Mouse (Mus musculus) heart, embryonic 16.5 days (tissue): ENCODE data around the gene Nckap5. TPM values are rescaled to one million over a fixed set of nuclear protein-coding genes. Genes with fewer than 3 reads are reported as not detected.
"Not testable (repeated sequence)": the region's sequence is repeated elsewhere in the genome, so short reads cannot be mapped to it uniquely, and the experiment has no call there.

Experiments
- ATAC-seq: fragments of 200-750 bp; cut with Nextera tagmentation; replicated peaks from 2 replicates; pipeline ENCODE4 v1.8.0; 2017; ENCODE audit warnings: moderate number of reproducible peaks; ENCODE audit not compliant: insufficient read depth, low FRiP score; ENCODE audit errors: extremely low read depth
- H3K27ac ChIP-seq: fragments of 300-500 bp; sonication (generic); 2 replicates; pipeline ENCODE4 v1.5.1; 2014; ENCODE audit warnings: mild to moderate bottlenecking, low read length, control low read depth, moderate library complexity
- H3K27me3 ChIP-seq: fragments of 300-500 bp; sonication (generic); 2 replicates; pipeline ENCODE4 v1.6.1; 2014; ENCODE audit warnings: low read length, mixed read lengths; ENCODE audit not compliant: control insufficient read depth, insufficient read depth
- H3K36me3 ChIP-seq: fragments of 300-500 bp; sonication (generic); 2 replicates; pipeline ENCODE4 v1.6.1; 2014; ENCODE audit not compliant: control insufficient read depth, insufficient read depth
- H3K4me1 ChIP-seq: fragments of 300-500 bp; sonication (generic); 2 replicates; pipeline ENCODE4 v1.6.1; 2014; ENCODE audit warnings: low read length, mixed read lengths; ENCODE audit not compliant: control insufficient read depth, insufficient read depth
- H3K4me2 ChIP-seq: fragments of 300-500 bp; sonication (generic); 2 replicates; pipeline ENCODE4 v1.6.1; 2014; ENCODE audit warnings: low read depth, mild to moderate bottlenecking, control low read depth, low read length
- H3K4me3 ChIP-seq: fragments of 300-500 bp; sonication (generic); 2 replicates; pipeline ENCODE4 v1.5.1; 2014; ENCODE audit warnings: mild to moderate bottlenecking, control low read depth, low read length
- H3K9ac ChIP-seq: fragments of 300-500 bp; sonication (generic); 2 replicates; pipeline ENCODE4 v1.6.1; 2014; ENCODE audit warnings: low read length, control low read depth
- H3K9me3 ChIP-seq: fragments of 300-500 bp; sonication (generic); replicated peaks from 2 replicates; pipeline ENCODE4 v1.6.1; 2016; ENCODE audit warnings: low read length; ENCODE audit not compliant: control insufficient read depth
- WGBS: fragments of 180-500 bp; shearing (Covaris S2); extraction: QIAGEN DNeasy Blood & Tissue Kit; methylation state at CpG from one replicate; pipeline ENCODE4 v1.1.7; 2014; 5-methylcytosine and 5-hydroxymethylcytosine counted together
- polyA plus RNA-seq: library from polyadenylated mRNA; unstranded; fragments of >200 nt; fragmentation: Nextera tagmentation; extraction: Ambion mirVana; gene quantifications from 2 replicates; pipeline ENCODE4 v1.2.1, GENCODE M21; 2015

Gene Nckap5
- polyA plus RNA-seq, 1 experiment from 2014 or later, result 8.0 TPM

DNA sequence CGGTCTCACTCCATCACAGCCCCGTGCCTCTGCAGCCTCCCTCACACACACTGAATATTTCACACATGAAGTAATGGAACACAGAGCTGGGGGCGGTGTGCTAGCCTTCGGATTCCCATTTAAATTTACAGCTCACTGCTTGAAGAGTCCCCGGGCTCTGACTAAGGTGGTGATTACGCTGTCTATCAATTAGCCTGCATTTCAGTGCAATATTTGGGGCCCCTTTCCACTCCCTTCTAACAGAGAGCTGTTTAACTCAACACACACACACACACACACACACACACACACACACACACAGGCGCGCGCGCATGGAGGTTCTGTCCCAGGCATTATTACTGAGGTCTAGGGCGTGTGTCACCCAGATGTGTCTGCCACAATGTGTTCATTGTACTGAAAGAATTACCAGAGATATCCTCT lies 31.2 kb downstream of the Nckap5 start:
- Histone ChIP-seq H3K4me1 (peaks cover 26% of the 10 kb centered on the region), H3K27ac (peak overlapping the region; percentile 19), H3K4me2 (peak overlapping the region; percentile 51), H3K9ac (no peak overlapping the region), H3K4me3 (0 out of 2 replicates have a peak overlapping the region, but pooled peaks have one; percentile 0), H3K36me3 (no peaks in the 10 kb centered on the region), H3K9me3 (no peaks in the 10 kb centered on the region), H3K27me3 (no peaks in the 10 kb centered on the region)
- peak; percentile 59 for ATAC-seq
- WGBS, result 50% methylated on average over 11 of the region's 11 CpGs

DNA sequence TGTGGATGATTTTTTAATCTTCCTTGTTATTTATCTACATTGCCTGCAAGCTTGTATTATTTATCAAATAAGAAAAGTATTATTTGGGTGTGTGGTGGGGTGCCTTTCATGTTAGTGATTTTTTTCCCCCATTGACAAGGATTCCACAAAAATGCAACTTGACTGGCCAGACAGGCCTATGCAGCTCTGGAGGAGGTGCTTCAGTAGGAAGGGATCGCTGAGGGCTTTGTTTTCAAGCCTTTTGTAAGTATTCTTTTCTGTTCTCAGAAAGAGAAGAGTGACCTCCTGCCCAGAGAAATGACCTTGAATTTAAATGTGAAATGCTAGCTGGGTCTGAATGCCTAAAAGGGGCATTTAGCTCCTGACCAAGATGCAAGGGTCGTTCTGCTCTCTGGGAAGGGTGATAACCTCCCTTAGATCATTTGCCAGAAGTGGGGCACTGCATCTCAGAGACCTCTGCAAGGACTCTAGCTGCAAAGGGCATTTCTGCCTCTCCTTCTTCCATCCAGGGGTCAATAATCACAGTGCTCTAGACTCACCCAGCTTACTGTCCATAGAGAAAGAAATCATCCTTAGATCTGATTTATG lies 50.2 kb downstream of the Nckap5 start:
- not testable (repeated sequence) for H3K27me3 ChIP-seq, ATAC-seq, H3K4me1 ChIP-seq, H3K9me3 ChIP-seq, H3K4me3 ChIP-seq, H3K4me2 ChIP-seq, H3K9ac ChIP-seq, H3K36me3 ChIP-seq, H3K27ac ChIP-seq
- no CpG with 5 or more reads among the region's 2 CpGs for WGBS

DNA sequence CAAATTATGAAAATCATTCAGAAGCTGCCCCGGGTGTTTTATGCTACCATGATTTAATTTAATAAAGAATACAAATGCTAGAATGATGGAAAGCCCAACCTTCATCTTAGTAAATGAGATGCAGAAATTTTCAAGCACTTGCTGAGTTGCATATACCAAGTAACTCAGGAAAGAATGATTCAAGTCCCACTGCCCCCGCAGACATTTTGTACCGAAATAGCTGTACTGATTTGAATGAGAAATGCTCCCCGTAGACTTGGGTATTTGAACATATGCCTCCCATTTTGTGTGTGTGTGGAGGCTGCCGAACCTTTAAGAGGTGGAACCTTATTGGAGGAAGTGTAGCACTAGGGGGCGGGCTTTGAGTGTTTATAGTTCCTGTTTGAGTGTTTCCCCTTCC lies 56.7 kb downstream of the Nckap5 start:
- not testable (repeated sequence) for H3K9me3 ChIP-seq, H3K4me3 ChIP-seq, H3K36me3 ChIP-seq, H3K4me1 ChIP-seq, H3K27me3 ChIP-seq, H3K9ac ChIP-seq, ATAC-seq, H3K27ac ChIP-seq, H3K4me2 ChIP-seq
- WGBS, result no CpG with 5 or more reads among the region's 6 CpGs

DNA sequence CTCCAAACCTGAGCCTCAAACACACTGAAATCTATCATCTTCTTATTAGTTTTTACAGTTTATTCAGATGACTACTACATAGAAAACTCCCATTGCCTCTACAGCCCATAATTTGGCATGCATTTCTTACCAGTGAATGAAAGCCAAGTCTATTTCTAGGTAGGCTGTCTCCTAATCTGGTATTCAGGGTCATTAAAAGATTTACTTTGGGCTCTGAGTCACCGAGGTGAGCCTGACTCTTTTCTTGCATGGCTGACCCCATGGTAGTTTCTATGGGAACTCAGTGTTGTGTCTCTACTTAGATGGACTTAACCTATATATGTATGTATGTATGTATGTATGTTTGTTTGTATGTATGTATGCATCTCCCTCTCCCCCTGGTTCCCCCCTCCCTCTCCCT lies 63.6 kb downstream of the Nckap5 start:
- Histone ChIP-seq H3K9ac (no peak overlapping the region), H3K36me3 (no peaks in the 10 kb centered on the region), H3K4me3 (no peak overlapping the region), H3K4me2 (no peak overlapping the region), H3K9me3 (no peaks in the 10 kb centered on the region), H3K27ac (no peak overlapping the region), H3K27me3 (no peaks in the 10 kb centered on the region), H3K4me1 (peaks cover 3% of the 10 kb centered on the region; the same call in 1 of the 2 replicates)
- ATAC-seq, result no peak; the same call in 1 of the 2 replicates
- WGBS, result 35% methylated on average over 1 of the region's 1 CpGs

DNA sequence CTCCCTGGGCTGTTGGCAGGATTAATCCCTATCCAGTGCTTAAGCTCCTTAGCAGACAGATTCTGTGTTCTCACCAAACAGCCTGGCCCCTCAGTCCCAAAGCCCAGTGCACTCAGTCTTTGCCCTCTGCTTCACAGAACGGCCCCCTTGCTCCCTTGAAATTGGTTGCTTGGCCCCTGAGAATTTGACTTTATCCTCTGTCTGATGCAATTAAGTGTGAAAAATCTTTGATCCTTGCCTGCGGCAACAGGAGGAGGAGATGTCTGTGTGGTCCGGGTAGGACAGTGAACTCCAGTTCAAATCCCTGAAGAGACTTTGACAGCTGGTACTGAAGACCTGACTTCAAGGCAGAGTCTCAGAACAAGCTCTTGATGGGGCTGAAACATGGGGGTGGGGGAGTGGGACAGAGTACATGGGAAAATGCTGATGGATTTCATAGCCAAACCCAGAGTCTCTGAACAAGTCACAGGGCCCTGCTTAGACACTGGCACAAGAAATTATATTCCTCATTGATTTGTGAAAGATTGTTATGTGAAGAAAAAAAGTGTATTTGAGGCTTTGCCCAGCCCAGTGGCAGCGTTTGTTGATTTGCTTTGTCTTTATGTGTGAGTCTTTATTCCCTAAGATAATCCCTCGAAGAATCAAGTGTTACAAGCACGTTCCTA lies 65.0 kb downstream of the Nckap5 start:
- Histone ChIP-seq H3K27me3 (no peaks in the 10 kb centered on the region), H3K4me3 (no peak overlapping the region), H3K27ac (no peak overlapping the region), H3K9ac (no peak overlapping the region), H3K4me1 (peaks cover 3% of the 10 kb centered on the region), H3K36me3 (no peaks in the 10 kb centered on the region), H3K9me3 (no peaks in the 10 kb centered on the region), H3K4me2 (no peak overlapping the region)
- WGBS, result 66% methylated on average over 6 of the region's 6 CpGs
- no peak for ATAC-seq

DNA sequence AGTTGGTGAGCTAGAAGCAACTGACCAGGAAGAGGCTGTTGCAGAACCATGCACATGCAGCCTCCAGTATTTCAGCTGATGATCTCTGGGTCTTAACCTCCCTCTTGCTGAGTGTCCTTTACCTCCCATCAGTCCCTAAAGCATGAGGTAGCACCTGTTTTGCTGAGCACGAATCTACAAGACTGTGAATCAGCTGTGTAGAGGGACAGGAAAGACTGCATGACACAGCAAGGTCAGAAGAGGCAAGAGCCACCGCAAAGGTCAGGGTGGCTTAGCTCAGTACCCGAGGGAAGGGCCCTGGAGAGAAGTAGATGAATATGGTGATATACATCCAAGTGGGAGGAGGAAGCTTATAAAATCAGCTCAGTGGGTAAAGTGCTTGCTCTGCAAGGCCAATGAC lies 66.4 kb downstream of the Nckap5 start:
- Histone ChIP-seq H3K9ac (no peak overlapping the region), H3K27ac (no peak overlapping the region), H3K4me1 (peaks cover 3% of the 10 kb centered on the region), H3K27me3 (no peaks in the 10 kb centered on the region), H3K36me3 (no peaks in the 10 kb centered on the region), H3K4me2 (no peak overlapping the region), H3K4me3 (no peak overlapping the region), H3K9me3 (no peaks in the 10 kb centered on the region)
- no peak for ATAC-seq
- WGBS, result 65% methylated on average over 3 of the region's 3 CpGs

DNA sequence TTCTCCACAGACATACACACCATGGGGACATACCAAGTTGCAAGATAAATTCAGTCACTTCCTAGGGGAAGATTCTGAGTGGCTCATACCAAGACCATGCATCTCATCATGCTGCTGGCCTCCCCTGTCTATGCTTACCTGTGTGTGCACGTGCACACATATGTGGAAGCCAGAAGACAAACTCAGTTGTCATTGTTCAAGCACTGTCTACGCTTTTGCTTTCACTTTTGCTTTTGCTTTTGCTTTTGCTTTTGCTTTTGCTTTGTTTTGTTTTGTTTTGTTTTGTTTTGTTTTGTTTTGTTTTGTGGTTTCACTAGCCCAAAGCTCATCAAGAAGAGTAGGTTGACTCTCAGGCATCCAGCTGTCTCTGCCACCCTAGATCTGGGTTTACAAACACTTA lies 67.4 kb downstream of the Nckap5 start:
- WGBS, result 87% methylated on average over 2 of the region's 2 CpGs
- no peak overlapping the region for H3K9ac ChIP-seq
- no peaks in the 10 kb centered on the region for H3K27me3 ChIP-seq

DNA sequence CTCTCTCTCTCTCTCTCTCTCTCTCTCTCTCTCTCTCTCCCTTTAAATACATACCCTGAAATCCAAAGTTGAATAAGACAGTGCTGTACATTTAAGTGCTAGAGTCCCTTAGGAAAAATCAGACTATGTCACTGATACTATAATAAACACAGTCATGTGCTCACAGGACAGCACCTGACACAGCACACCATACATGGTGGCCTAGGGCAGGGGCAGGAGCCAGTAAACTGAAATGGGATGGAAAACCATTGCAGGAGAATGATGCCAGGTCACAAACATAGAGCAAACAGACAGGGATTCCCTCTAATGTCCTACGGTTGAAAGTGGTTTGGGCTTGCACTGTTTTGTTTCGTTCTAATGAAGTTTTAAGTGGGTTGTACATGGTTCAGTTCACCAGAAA lies 70.2 kb downstream of the Nckap5 start:
- Histone ChIP-seq H3K4me2 (no peak overlapping the region), H3K36me3 (no peaks in the 10 kb centered on the region), H3K27me3 (no peaks in the 10 kb centered on the region), H3K9ac (no peak overlapping the region), H3K4me3 (no peak overlapping the region), H3K4me1 (no peaks in the 10 kb centered on the region; the same call in 1 of the 2 replicates), H3K9me3 (no peaks in the 10 kb centered on the region), H3K27ac (no peak overlapping the region)
- no peak for ATAC-seq
- 88% methylated on average over 2 of the region's 2 CpGs for WGBS

More for the DNA sequence above, 67.4 kb downstream of the Nckap5 start:
- Histone ChIP-seq H3K27ac (no peak overlapping the region), H3K4me2 (no peak overlapping the region), H3K4me1 (peaks cover 3% of the 10 kb centered on the region), H3K36me3 (no peaks in the 10 kb centered on the region), H3K4me3 (no peak overlapping the region), H3K9me3 (no peaks in the 10 kb centered on the region)
- ATAC-seq, result no peak

DNA sequence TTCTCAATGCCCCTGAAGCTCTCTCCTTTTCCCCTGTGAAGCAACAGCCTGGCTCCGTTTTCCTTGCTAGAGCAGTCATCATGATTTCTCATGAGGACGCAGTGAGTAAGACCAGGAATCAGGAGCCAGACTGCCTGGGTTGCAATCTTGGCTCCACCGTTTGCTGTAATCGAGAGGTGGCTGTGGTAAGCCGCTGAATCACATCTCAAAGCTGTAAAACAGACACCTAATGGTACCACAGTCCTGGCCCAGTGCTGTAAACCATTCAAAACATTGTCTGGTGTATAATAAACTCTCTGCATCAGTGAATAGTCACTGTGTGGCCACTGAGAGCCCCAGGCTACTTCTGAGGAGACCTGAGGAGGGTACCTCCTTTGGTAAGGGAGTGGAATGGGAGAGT lies 74.9 kb downstream of the Nckap5 start:
- H3K4me3 ChIP-seq, result no peak overlapping the region
- H3K27ac ChIP-seq, result no peak overlapping the region
- H3K9ac ChIP-seq, result no peak overlapping the region
- WGBS, result 63% methylated on average over 5 of the region's 5 CpGs
- no peaks in the 10 kb centered on the region for H3K27me3 ChIP-seq
- H3K4me2 ChIP-seq, result no peak overlapping the region
- H3K36me3 ChIP-seq, result no peaks in the 10 kb centered on the region
- no peaks in the 10 kb centered on the region for H3K4me1 ChIP-seq
- no peaks in the 10 kb centered on the region for H3K9me3 ChIP-seq
- ATAC-seq, result no peak
